Mouse (Mus musculus): Measurements from ENCODE around the gene Selplg.

GRCm38 (mm10) chr5:113855696-113856095, 23.3 kb upstream of the Selplg start:
- TF ChIP-seq POLR2A (IDR thresholded peaks at IDR 0.05; ENCODE audit: borderline replicate concordance, extremely low read depth, insufficient read depth, insufficient read length, poor library complexity, severe bottlenecking) (no peak), CTCF (IDR thresholded peaks at IDR 0.05; ENCODE audit: borderline replicate concordance, extremely low read depth, insufficient read depth, insufficient read length) (no peak)

Data from brain, embryonic 14.5 days (tissue).